Mouse (Mus musculus) midbrain, embryonic 16.5 days (tissue): ENCODE measurements around the gene Igf1r. TPM values are rescaled to one million over a fixed set of nuclear protein-coding genes. Genes with fewer than 3 reads are reported as not detected.

Experiments
- ATAC-seq: fragments of 200-750 bp; cut with Nextera tagmentation; 2 replicates; pipeline ENCODE4 v1.8.0; 2017; ENCODE audit warnings: moderate TSS enrichment
- H3K27ac ChIP-seq: fragments of 300-500 bp; sonication (generic); 2 replicates; pipeline ENCODE4 v1.5.1; 2014; ENCODE audit warnings: mild to moderate bottlenecking, low read length, mixed read lengths
- H3K27me3 ChIP-seq: fragments of 300-500 bp; sonication (generic); 2 replicates; pipeline ENCODE4 v1.6.1; 2014; ENCODE audit warnings: low read depth, low read length, mixed read lengths; ENCODE audit not compliant: control insufficient read depth, insufficient read depth
- H3K36me3 ChIP-seq: fragments of 300-500 bp; sonication (generic); 2 replicates; pipeline ENCODE4 v1.6.1; 2014; ENCODE audit warnings: mild to moderate bottlenecking, low read length, moderate library complexity, mixed read lengths; ENCODE audit not compliant: control insufficient read depth, insufficient read depth
- H3K4me1 ChIP-seq: fragments of 300-500 bp; sonication (generic); 2 replicates; pipeline ENCODE4 v1.6.1; 2014; ENCODE audit warnings: mild to moderate bottlenecking, low read length, mixed read lengths; ENCODE audit not compliant: control insufficient read depth, insufficient read depth
- H3K4me2 ChIP-seq: fragments of 300-500 bp; sonication (generic); 2 replicates; pipeline ENCODE4 v1.6.1; 2014; ENCODE audit warnings: mild to moderate bottlenecking, low read length, mixed read lengths
- H3K4me3 ChIP-seq: fragments of 300-500 bp; sonication (generic); 2 replicates; pipeline ENCODE4 v1.5.1; 2014; ENCODE audit warnings: low read depth, mild to moderate bottlenecking, low read length, moderate library complexity, mixed read lengths
- H3K9ac ChIP-seq: fragments of 300-500 bp; sonication (generic); 2 replicates; pipeline ENCODE4 v1.6.1; 2014; ENCODE audit warnings: low read depth, low read length, mixed read lengths
- H3K9me3 ChIP-seq: fragments of 300-500 bp; sonication (generic); replicated peaks from 2 replicates; pipeline ENCODE4 v1.6.1; 2014; ENCODE audit warnings: mild to moderate bottlenecking, low read length, mixed read lengths; ENCODE audit not compliant: control insufficient read depth, poor library complexity, severe bottlenecking
- WGBS: fragments of 180-500 bp; shearing (Covaris S2); extraction: QIAGEN DNeasy Blood & Tissue Kit; methylation state at CpG from one replicate; pipeline ENCODE4 v1.1.7; 2014; 5-methylcytosine and 5-hydroxymethylcytosine counted together
- polyA plus RNA-seq: library from polyadenylated mRNA; unstranded; fragments of >200 nt; fragmentation: Nextera tagmentation; extraction: Ambion mirVana; gene quantifications from 2 replicates; pipeline ENCODE4 v1.2.1, GENCODE M21; 2015

Igf1r gene
- polyA plus RNA-seq, 1 experiment from 2014 or later: 21.5 TPM

DNA sequence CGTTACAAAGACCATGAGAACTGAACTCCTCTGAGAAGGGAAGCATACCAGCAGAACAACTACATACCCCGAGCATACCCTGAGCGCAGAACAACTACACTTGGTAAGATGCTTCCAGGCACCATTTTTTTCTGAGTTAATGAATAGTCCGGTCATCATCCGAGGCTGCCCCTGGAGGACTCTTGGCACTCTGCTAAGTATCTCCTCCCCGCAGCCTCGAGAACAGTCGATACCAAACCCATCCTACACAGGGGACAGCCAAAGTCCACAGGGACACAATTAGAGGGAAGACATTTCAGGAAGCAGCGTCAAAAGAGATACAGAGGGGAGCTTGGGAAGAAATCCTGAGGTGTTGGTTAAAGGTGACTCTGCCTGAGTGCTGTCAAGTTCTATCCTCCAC, 288.6 kb downstream of the Igf1r start:
- Histone ChIP-seq H3K4me3 (no peak overlapping the region), H3K9ac (no peak overlapping the region), H3K4me2 (no peak overlapping the region), H3K36me3 (no peaks in the 10 kb centered on the region), H3K9me3 (no peaks in the 10 kb centered on the region), H3K27me3 (no peaks in the 10 kb centered on the region), H3K27ac (no peak overlapping the region), H3K4me1 (no peaks in the 10 kb centered on the region)
- no peak for ATAC-seq
- 76% methylated on average over 9 of the region's 9 CpGs for WGBS

DNA sequence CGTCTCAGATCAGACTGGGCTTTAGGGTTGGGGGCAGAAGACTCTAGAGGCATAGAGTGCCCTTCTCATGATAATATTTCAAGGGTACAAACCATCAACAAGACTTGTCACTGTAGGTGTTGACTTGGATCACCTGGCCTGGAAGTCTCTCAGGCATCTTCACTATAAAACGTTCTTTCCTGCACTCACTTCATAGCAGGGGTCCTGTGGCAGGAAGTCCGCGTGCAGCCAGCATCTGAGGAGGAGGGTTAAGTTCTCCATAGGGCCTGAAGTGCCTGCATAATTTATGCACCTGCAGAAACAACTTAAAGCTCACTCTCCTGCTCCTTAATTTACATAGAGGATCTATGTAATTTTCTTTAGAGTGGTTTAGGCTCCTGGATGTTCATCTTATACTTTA, 293.1 kb downstream of the Igf1r start:
- no peak overlapping the region for H3K9ac ChIP-seq
- H3K27me3 ChIP-seq: no peaks in the 10 kb centered on the region
- no peaks in the 10 kb centered on the region for H3K36me3 ChIP-seq
- no peak overlapping the region for H3K27ac ChIP-seq
- no peaks in the 10 kb centered on the region for H3K4me1 ChIP-seq
- no peak overlapping the region for H3K4me3 ChIP-seq
- 50% methylated on average over 4 of the region's 4 CpGs for WGBS
- H3K4me2 ChIP-seq: no peak overlapping the region
- H3K9me3 ChIP-seq: no peaks in the 10 kb centered on the region
- ATAC-seq: no peak

DNA sequence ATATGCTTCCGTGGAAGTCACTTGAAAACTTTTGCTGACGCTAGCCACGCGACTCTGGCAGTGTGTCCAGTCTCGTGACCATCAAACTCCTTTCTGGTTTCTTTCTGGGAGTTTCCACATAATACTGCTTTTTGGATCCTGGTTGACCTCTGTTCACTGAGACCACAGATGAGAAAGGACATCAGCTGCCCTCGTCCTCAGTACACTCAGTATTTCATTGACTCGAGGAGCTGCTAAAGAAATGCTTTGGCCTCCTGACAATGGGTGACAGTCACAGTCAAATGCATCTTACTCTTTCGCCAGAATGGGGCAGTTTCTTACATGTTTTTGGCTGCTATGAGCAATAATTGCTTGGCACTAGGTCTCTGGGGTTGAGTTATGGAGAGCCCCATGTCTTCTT, 293.6 kb downstream of the Igf1r start:
- Histone ChIP-seq H3K27ac (no peak overlapping the region), H3K9me3 (no peaks in the 10 kb centered on the region), H3K4me1 (no peaks in the 10 kb centered on the region), H3K4me2 (no peak overlapping the region), H3K4me3 (no peak overlapping the region), H3K27me3 (no peaks in the 10 kb centered on the region), H3K36me3 (no peaks in the 10 kb centered on the region), H3K9ac (no peak overlapping the region)
- 80% methylated on average over 8 of the region's 8 CpGs for whole genome bisulfite sequencing
- no peak for ATAC-seq

- no peak overlapping the region for H3K4me2 ChIP-seq
- H3K27me3 ChIP-seq: no peaks in the 10 kb centered on the region
- H3K27ac ChIP-seq: no peak overlapping the region
- 88% methylated on average over 1 of the region's 1 CpGs for WGBS
- no peak overlapping the region for H3K4me3 ChIP-seq
- H3K4me1 ChIP-seq: no peaks in the 10 kb centered on the region
- ATAC-seq: no peak
- H3K9ac ChIP-seq: no peak overlapping the region
- H3K36me3 ChIP-seq: no peaks in the 10 kb centered on the region
- H3K9me3 ChIP-seq: no peaks in the 10 kb centered on the region
These were observed 297.8 kb downstream of the Igf1r start for GRCm38 (mm10) chr7:68250411-68250810.

DNA sequence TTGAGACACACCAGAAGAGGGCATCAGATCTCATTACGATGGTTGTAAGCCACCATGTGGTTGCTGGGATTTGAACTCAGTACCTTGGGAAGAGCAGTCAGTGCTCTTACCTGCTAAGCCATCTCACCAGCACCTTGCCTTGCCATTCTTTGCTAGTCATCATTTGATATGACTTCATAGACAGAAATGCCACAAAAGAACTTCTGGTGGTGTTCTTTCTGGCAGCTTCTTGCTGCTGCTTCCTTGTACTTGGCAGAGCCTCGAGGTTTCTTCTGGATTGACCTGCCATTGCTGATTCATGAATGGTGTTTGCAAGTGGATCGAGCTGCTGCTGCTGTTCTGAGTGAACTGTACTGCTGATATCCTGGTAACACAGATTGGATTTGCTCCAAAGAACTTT, 298.3 kb downstream of the Igf1r start:
- no peaks in the 10 kb centered on the region for H3K36me3 ChIP-seq
- no peak overlapping the region for H3K4me2 ChIP-seq
- no peak for ATAC-seq
- no peaks in the 10 kb centered on the region for H3K4me1 ChIP-seq
- H3K4me3 ChIP-seq: no peak overlapping the region
- WGBS: 90% methylated on average over 3 of the region's 3 CpGs
- H3K27ac ChIP-seq: no peak overlapping the region
- H3K27me3 ChIP-seq: no peaks in the 10 kb centered on the region
- no peaks in the 10 kb centered on the region for H3K9me3 ChIP-seq
- H3K9ac ChIP-seq: no peak overlapping the region

GRCm38 (mm10) chr7:68257767-68258166, 305.1 kb downstream of the Igf1r start:
- 58% methylated on average over 2 of the region's 2 CpGs for WGBS
- no peaks in the 10 kb centered on the region for H3K4me1 ChIP-seq
- H3K9ac ChIP-seq: no peak overlapping the region

DNA sequence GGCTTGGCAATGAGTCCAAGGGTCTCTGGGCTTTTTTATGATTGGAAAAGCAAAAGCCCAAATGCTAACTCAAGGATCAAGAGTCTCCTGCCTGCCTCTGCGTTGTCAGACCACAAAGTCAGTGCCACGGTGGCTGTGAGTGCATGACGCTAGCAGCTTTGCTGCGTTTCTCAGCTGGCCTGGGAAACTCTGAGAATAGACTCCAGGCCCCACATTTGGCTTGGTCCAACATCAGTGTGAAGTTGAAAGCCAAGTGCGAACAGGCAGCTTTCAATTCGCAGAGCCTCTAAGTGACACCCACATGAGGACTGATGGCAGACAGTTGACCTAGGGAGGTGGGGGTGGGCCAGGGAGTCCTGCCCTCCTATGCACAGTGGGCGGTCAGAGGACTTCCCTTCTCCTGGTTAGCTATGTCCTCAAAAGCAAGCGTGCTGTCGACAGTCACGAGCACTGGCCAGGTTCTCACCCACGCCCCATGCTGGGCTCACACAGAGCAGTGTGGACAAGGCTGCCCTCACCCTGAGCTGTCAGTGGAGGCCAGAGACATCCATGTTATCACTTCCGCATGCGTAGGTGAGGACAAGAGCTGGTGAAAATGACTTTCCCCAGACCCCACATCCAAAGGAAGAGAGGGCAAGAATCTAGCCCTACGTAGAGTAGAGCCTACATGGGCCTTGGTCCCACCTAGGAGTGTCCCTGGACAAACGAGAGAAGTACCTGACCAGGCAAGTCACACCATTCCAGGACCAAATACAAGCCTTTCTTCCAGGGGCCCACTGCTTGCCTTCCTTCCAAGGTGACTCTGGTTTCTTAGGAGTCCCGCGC, 305.9 kb downstream of the Igf1r start:
- Histone ChIP-seq H3K9me3 (no peaks in the 10 kb centered on the region), H3K9ac (no peak overlapping the region), H3K4me2 (no peak overlapping the region), H3K4me1 (no peaks in the 10 kb centered on the region), H3K27ac (no peak overlapping the region), H3K4me3 (no peak overlapping the region), H3K36me3 (no peaks in the 10 kb centered on the region), H3K27me3 (no peaks in the 10 kb centered on the region)
- WGBS: 85% methylated on average over 17 of the region's 17 CpGs
- no peak for ATAC-seq

More at GRCm38 (mm10) chr7:68257767-68258166, 305.1 kb downstream of the Igf1r start:
- Histone ChIP-seq H3K36me3 (no peaks in the 10 kb centered on the region), H3K4me2 (no peak overlapping the region), H3K27ac (no peak overlapping the region), H3K27me3 (no peaks in the 10 kb centered on the region), H3K9me3 (no peaks in the 10 kb centered on the region), H3K4me3 (no peak overlapping the region)
- ATAC-seq: no peak

- no peak overlapping the region for H3K4me2 ChIP-seq
- peaks cover 9% of the 10 kb centered on the region for H3K4me1 ChIP-seq
- no peak overlapping the region for H3K9ac ChIP-seq
- no peak overlapping the region for H3K4me3 ChIP-seq
- ATAC-seq: no peak
- no peaks in the 10 kb centered on the region for H3K9me3 ChIP-seq
- H3K27me3 ChIP-seq: no peaks in the 10 kb centered on the region
- WGBS: 76% methylated on average over 6 of the region's 6 CpGs
- H3K27ac ChIP-seq: no peak overlapping the region
- H3K36me3 ChIP-seq: no peaks in the 10 kb centered on the region
These were observed 307.0 kb downstream of the Igf1r start for GRCm38 (mm10) chr7:68259523-68260081.

DNA sequence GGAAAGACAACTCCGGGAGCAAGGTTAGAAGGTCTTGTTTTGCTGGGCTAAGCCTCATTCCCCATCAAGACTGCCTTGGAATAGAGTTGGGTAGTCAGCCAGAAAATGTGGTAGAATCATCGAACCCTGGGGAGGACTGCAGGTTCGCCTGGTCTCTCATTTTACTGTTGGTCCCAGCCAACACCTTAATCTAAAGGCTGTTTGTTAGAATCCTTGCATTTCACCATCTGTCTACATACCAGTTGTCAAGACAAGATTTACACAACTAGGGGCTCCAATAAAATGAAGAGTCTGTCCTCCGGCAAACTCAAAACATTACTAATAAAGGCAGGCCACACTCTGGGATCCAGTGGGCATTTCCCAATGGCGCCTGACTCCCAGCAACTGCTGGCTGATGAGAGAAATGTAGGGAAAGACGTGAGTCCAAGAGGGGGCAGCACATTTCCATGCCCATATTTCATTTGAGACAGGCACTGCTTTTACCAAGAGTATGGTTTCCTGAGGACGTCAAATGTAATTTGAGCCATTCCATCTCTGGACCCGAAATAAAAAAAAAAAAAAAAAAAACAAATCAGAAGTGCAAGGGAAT, 310.1 kb downstream of the Igf1r start:
- peaks cover 14% of the 10 kb centered on the region for H3K4me1 ChIP-seq
- no peak overlapping the region for H3K27ac ChIP-seq
- H3K36me3 ChIP-seq: no peaks in the 10 kb centered on the region
- no peak overlapping the region for H3K4me3 ChIP-seq
- no peak overlapping the region for H3K9ac ChIP-seq
- WGBS: 80% methylated on average over 8 of the region's 8 CpGs
- ATAC-seq: no peak
- H3K4me2 ChIP-seq: no peak overlapping the region
- H3K27me3 ChIP-seq: no peaks in the 10 kb centered on the region; the same call in 1 of the 2 replicates
- H3K9me3 ChIP-seq: no peaks in the 10 kb centered on the region
